Mouse (Mus musculus) olfactory bulb, adult 2 months (tissue): ENCODE results near the gene Gm42791. TPM values are rescaled to one million over a fixed set of nuclear protein-coding genes. Genes with fewer than 3 reads are reported as not detected.
A peak's percentile ranks its signal among the peaks of the same experiment; 100 is the strongest.

Source experiments
- H3K27ac ChIP-seq: fragments of 200-500 bp; 2 replicates; pipeline ENCODE4 v1.5.1; 2012; ENCODE audit warnings: low read depth, low read length; ENCODE audit not compliant: insufficient read depth
- H3K4me1 ChIP-seq: fragments of 200-500 bp; 2 replicates; pipeline ENCODE4 v1.6.1; 2012; ENCODE audit warnings: low read length; ENCODE audit not compliant: control insufficient read depth, insufficient read depth
- H3K4me3 ChIP-seq: fragments of 200-500 bp; 2 replicates; pipeline ENCODE4 v1.5.1; 2012; ENCODE audit warnings: mild to moderate bottlenecking, low read depth, low read length, moderate library complexity; ENCODE audit not compliant: insufficient read depth
- CTCF ChIP-seq: fragments of 200-500 bp; IDR thresholded peaks from 2 replicates; pipeline ENCODE4 v1.5.1; 2012; ENCODE audit warnings: low read depth, mild to moderate bottlenecking, low read length, moderate library complexity; ENCODE audit not compliant: insufficient read depth
- POLR2A ChIP-seq: fragments of 200-500 bp; IDR thresholded peaks from 2 replicates; pipeline ENCODE4 v1.6.1; 2012; ENCODE audit warnings: mild to moderate bottlenecking, low read depth, low read length, moderate library complexity; ENCODE audit not compliant: insufficient read depth
- WGBS: fragments of 180-500 bp; shearing (Covaris S2); methylation state at CpG from one replicate; pipeline ENCODE4 v1.1.7; 2018; 5-methylcytosine and 5-hydroxymethylcytosine counted together
- polyA plus RNA-seq: library from polyadenylated mRNA; stranded (reverse); fragments of >200 nt; gene quantifications from 2 replicates; pipeline ENCODE4 v1.2.4, GENCODE M21; 2012; ENCODE audit warnings: low replicate concordance; ENCODE audit not compliant: missing spikeins, insufficient read depth, insufficient read length

The Gm42791 gene
- not detected in 2 replicates for polyA plus RNA-seq

DNA sequence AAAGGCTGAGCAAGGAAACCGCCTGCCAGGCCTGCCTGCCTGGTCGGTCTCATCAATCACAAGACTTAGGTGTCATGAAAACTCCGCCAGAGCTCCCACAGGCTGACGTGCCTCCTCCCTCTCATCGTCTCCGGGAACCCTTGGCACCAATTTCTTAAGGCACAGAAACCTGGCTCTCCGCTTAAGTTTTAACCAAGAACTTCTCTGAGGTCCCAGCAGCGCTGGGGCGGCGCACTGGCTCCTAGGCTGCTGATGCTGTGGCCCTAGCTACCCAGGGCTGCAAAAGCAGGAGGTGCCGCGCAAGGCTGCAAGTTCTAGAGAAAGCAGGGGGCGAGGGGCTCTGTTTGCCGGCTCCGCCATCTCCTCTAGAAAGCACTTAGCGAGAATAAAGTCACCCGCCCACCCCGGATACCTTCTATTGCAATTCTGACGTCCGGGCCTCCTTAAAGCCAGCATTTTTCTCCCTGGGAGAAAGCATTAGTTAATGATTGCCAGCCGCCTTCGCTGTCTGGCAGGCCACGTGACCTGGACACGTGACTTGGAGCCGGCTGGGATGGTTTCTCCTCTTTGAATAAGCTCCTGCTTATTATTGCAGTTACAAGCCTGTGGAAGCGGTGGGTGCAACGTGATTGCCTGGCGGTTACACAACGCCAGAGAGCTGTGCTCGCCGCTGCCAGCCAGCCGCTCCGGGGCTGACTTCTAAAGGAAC lies at the start of gene Gm42791:
Gene Gm42791, minus strand, starts transcription at position 442 of the 709 bp plus-strand sequence.
- peak; percentile 34; the same call in 1 of the 2 replicates for TF ChIP-seq POLR2A
- TF ChIP-seq CTCF, result no peak
- 1% methylated on average over 33 of the region's 33 CpGs for WGBS
- H3K27ac ChIP-seq, result peak within 1 kb of the TSS; percentile 68
- peaks cover 12% of the 10 kb centered on the region for H3K4me1 ChIP-seq
- H3K4me3 ChIP-seq, result peak within 1 kb of the TSS; percentile 60

DNA sequence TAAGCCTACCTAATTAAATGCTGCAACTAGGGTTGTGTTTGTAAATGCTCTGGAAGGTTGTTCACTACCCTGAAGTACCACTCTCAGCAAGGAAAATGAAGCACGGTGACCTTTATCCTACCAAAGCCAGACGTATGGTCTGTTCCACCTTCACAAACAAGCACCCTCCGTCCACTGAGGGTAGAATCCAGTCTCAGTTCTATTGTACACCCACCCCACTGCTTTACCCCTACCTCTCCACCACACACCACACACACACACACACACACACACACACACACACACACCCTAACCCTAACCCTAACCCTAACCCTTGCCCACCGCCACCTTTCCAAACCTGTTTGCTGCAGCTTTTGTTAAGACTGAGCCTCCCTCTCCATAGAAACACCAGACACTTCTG lies 49.1 kb upstream of the Gm42791 start:
- Histone ChIP-seq H3K27ac (no peak overlapping the region), H3K4me1 (no peaks in the 10 kb centered on the region), H3K4me3 (no peak overlapping the region)
- TF ChIP-seq POLR2A, result no peak
- no peak for TF ChIP-seq CTCF
- WGBS, result 93% methylated on average over 4 of the region's 4 CpGs

DNA sequence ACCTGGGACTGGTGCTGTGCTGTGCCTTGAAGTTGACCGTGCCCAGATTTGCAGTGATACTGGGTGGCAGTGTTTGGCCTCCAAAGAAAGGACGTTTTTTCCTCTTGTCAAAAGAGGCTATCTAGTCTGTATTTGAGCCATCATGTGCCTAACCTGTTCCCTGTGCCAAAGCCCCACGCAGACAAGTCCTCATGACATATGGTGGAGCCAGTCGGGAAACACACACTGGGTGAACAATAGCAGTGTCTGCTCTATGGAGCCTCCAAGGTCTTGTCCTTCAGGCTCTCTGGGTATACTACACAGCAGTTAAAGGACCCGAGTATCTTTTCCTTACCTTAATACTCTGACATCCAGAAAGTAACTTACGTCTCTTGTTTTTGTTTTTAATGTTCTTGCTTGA lies 48.3 kb upstream of the Gm42791 start:
- TF ChIP-seq POLR2A (no peak), CTCF (no peak)
- Histone ChIP-seq H3K4me1 (no peaks in the 10 kb centered on the region), H3K4me3 (no peak overlapping the region), H3K27ac (no peak overlapping the region)
- WGBS, result 86% methylated on average over 6 of the region's 6 CpGs

DNA sequence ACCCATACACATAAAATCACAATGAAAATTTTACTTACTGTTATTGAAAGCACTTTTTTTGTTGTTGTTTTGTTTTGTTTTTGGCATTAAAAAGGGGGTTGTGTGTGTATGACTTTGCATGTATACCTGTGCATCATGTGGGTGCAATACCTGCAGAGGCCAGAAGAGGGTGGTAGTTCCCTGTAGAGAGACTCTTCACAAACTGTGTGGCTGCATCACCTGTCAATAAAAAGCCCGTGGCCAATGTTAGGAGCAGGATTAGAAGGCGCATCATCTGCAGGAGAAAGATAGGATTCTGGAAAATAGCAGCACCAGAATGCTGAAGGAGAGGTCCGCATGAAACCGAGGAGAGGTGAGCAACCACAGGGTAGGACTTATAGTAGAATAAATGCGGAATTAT lies 44.9 kb upstream of the Gm42791 start:
- no peak overlapping the region for H3K4me3 ChIP-seq
- no peaks in the 10 kb centered on the region for H3K4me1 ChIP-seq
- WGBS, result 88% methylated on average over 5 of the region's 5 CpGs
- no peak overlapping the region for H3K27ac ChIP-seq
- TF ChIP-seq POLR2A (no peak), CTCF (no peak)

DNA sequence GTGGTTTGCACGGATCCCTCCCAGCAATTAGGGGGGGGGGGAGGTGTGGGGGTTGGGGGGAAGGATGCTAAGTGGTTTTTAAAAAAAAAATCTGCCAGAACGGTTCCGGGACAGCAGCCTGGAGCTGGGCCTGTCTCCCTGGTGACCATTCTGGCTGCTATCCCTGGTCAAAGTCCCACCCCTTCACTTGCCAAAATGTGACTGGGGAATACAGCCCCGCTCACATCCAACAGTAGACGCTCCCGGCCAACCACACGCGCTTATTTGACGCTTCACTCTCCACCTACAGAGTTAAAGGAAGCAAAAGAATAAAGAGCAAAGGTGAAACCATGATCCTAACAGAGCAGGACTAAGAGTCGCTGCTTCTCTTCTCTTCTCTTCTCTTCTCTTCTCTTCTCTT lies 42.8 kb upstream of the Gm42791 start:
- TF ChIP-seq POLR2A, result no peak
- no peak for TF ChIP-seq CTCF
- Histone ChIP-seq H3K4me1 (no peaks in the 10 kb centered on the region), H3K27ac (no peak overlapping the region; the same call in 1 of the 2 replicates), H3K4me3 (no peak overlapping the region)
- 12% methylated on average over 10 of the region's 10 CpGs for WGBS

DNA sequence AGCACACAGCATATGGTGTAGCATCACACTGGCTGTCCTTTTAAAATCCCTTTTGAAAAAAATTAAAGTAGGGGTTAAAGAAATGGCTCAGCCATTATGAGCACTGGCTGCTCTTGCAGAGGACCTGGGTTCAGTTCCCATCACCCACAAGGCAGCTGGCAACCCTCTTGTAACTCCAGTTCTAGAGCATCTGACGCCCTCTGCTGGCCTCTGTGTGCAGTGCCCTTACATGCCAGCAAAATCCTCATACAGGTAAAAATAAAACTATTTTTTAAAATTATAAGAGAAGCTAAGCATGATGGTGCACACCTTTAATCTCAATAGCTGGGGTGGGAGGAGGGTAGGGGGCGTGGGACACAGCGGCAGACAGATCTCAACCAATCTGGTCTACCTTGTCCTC lies 42.0 kb upstream of the Gm42791 start:
- WGBS, result 95% methylated on average over 3 of the region's 3 CpGs
- H3K4me1 ChIP-seq, result 0 out of 2 replicates have a peak, but pooled peaks cover under 1% of the 10 kb centered on the region
- no peak overlapping the region for H3K27ac ChIP-seq
- no peak overlapping the region for H3K4me3 ChIP-seq
- no peak for TF ChIP-seq CTCF
- TF ChIP-seq POLR2A, result no peak

DNA sequence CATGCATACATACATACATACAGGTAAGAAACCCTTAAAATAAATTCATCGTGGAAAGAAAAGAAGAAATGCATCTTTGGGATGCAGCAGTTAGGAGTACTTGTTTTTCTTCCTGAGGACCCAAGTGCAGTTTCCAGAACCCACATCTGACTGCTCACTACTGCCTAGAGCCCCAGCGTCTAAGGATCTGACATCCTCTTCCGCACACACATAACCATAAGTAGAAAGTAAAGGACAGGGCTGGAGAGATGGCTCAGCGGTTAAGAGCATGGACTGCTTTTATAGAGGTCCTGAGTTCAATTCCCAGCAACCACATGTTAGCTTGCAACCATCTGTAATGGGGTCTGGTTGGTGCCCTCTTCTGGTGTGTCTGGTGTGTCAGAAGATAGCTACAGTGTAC lies 37.5 kb upstream of the Gm42791 start:
- 98% methylated on average over 4 of the region's 4 CpGs for WGBS
- TF ChIP-seq POLR2A (no peak), CTCF (no peak)
- Histone ChIP-seq H3K4me3 (no peak overlapping the region), H3K4me1 (peaks cover 14% of the 10 kb centered on the region), H3K27ac (no peak overlapping the region)

DNA sequence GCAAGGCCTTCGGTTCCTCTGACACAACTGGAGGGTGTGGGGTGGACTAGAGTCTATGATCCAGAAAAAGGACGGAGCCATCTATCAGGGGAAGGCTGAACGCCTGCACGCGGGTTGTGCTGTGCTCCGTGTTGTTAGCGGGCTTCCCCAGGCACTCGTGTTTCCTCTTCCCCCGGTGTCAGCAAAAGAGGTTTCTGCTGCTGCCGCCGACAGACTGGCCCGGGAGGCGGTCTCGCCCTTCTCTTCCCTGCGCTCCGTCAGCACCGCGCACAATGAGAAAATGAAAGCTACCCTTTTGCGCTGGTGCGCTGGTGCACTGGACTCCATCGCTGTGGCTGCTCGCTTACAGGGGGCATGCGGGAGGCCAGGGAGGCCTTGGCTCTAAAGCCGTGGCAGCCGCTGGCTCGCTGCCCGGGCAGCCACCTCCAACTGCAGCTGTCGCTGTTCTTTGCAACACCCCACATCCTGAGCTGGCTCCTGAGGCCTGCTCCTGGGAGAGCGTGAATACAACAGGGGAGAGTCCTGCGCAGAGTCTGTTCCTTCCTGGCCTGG lies 36.3 kb upstream of the Gm42791 start:
- TF ChIP-seq POLR2A (no peak), CTCF (no peak; the same call in 1 of the 2 replicates)
- Histone ChIP-seq H3K4me3 (peak overlapping the region; percentile 45), H3K27ac (peak overlapping the region; percentile 96), H3K4me1 (peaks cover 14% of the 10 kb centered on the region)
- WGBS, result under 1% methylated on average over 30 of the region's 30 CpGs

DNA sequence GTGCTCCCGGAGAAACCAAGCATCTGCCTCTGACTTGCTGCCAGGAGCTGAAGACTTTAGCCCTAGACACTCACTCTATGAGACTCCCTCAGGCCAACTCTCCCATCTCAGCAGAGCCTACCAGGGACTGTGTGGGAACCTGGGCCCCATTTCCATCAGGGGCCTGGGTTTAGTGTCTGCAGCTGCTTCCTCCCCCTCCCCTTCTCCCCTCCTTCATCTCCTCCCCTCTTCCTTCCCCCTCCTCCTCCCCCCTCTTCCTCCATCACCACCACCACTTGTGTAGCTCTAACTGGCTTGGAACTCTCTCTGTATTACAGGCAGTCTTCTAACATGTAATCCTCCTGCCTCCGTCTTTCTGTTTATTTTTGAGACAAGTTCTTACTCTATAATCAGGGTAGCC lies 35.2 kb upstream of the Gm42791 start:
- H3K27ac ChIP-seq, result no peak overlapping the region

More for the DNA sequence above, 35.2 kb upstream of the Gm42791 start:
- 57% methylated on average over 2 of the region's 2 CpGs for WGBS
- TF ChIP-seq CTCF (no peak), POLR2A (no peak)
- Histone ChIP-seq H3K4me1 (peaks cover 14% of the 10 kb centered on the region), H3K4me3 (no peak overlapping the region)
